Mouse (Mus musculus) stomach, postnatal 0 days (tissue): ENCODE results near the gene Glis2.

ENCODE experiments used
- CTCF ChIP-seq: IDR thresholded peaks from 2 replicates; pipeline ENCODE4 v1.5.1; 2016; ENCODE audit warnings: antibody characterized with exemption, low read depth, mild to moderate bottlenecking, moderate library complexity
- EP300 ChIP-seq: optimal IDR thresholded peaks from 2 replicates; pipeline ENCODE3; 2016; ENCODE audit warnings: antibody characterized with exemption

DNA sequence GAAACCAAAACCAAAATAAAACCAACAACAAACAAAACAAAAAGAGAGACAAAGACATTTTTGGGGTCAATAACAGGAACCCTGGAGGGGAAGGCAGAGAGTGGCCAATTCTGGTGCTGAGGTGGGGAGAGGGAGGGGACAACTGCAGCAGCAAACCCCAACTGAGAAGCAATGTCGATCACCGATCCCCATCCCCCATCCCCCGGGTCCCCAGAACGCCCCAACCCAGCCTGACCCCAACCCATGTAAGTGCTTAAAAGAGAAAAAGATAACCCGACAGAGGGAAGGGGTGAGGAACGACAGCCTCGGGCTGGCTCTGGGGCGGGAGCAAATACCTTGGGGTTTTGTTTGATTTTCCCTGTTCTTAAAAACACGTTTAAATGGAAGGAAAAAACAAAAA lies 49.7 kb upstream of the Glis2 start:
- TF ChIP-seq CTCF (no peak), EP300 (no peak)
